Mouse (Mus musculus): ENCODE data around the gene Rnf10. TPM values are rescaled to one million over a fixed set of nuclear protein-coding genes. Genes with fewer than 3 reads are reported as not detected.
A peak's percentile ranks its signal among the peaks of the same experiment; 100 is the strongest.
"Not testable (repeated sequence)": the region's sequence is repeated elsewhere in the genome, so short reads cannot be mapped to it uniquely, and the experiment has no call there.

The Rnf10 gene
- polyA plus RNA-seq (2016; fragmentation: Nextera tagmentation; extraction: Ambion mirVana) = 152 and 175 TPM in 2 replicates

- Histone ChIP-seq H3K36me3 (peaks cover 13% of the 10 kb centered on the region; the same call in 1 of the 2 replicates), H3K4me3 (peak within 1 kb of the TSS; percentile 95), H3K9me3 (replicated peaks) (0 out of 2 replicates have a peak, but pooled peaks cover 3% of the 10 kb centered on the region), H3K4me1 (replicated peaks) (peaks cover 43% of the 10 kb centered on the region), H3K27me3 (replicated peaks) (no peaks in the 10 kb centered on the region), H3K27ac (ENCODE audit: poor library complexity, severe bottlenecking) (peak within 1 kb of the TSS; percentile 80), H3K9ac (peak within 1 kb of the TSS; percentile 98), H3K4me2 (peak within 1 kb of the TSS; percentile 78)
- 13% methylated on average over 26 of the region's 26 CpGs for WGBS
- peak; percentile 89 for ATAC-seq (ENCODE audit: insufficient number of reproducible peaks, low FRiP score)
These were observed at the start of gene Rnf10 for GRCm38 (mm10) chr5:115272812-115273548. Gene Rnf10, minus strand, starts transcription at chr5:115272898.

- under 1% methylated on average over 22 of the region's 22 CpGs for whole genome bisulfite sequencing
- Histone ChIP-seq H3K4me3 (peak overlapping the region; percentile 41), H3K36me3 (no peaks in the 10 kb centered on the region), H3K9me3 (replicated peaks) (no peaks in the 10 kb centered on the region), H3K4me2 (peak overlapping the region; percentile 83), H3K9ac (peak overlapping the region; percentile 60), H3K27me3 (replicated peaks) (no peaks in the 10 kb centered on the region), H3K4me1 (replicated peaks) (peaks cover 25% of the 10 kb centered on the region), H3K27ac (ENCODE audit: poor library complexity, severe bottlenecking) (peak overlapping the region; percentile 46)
- peak; percentile 80; the same call in 1 of the 2 replicates for ATAC-seq (ENCODE audit: insufficient number of reproducible peaks, low FRiP score)
These were observed 46.6 kb upstream of the Rnf10 start for GRCm38 (mm10) chr5:115319004-115319940.

- no peaks in the 10 kb centered on the region for H3K9me3 ChIP-seq (replicated peaks)
- peak overlapping the region; percentile 73 for H3K27ac ChIP-seq (ENCODE audit: poor library complexity, severe bottlenecking)
- H3K9ac ChIP-seq = 0 out of 2 replicates have a peak overlapping the region, but pooled peaks have one; percentile 26
- H3K4me3 ChIP-seq = peak overlapping the region; percentile 3; the same call in 1 of the 2 replicates
- WGBS = 6% methylated on average over 10 of the region's 10 CpGs
- peak overlapping the region; percentile 50 for H3K4me2 ChIP-seq
- ATAC-seq (ENCODE audit: insufficient number of reproducible peaks, low FRiP score) = peak; percentile 20; the same call in 1 of the 2 replicates
- no peaks in the 10 kb centered on the region for H3K27me3 ChIP-seq (replicated peaks)
- peaks cover 37% of the 10 kb centered on the region for H3K4me1 ChIP-seq (replicated peaks)
- H3K36me3 ChIP-seq = no peaks in the 10 kb centered on the region
These were observed 45.1 kb upstream of the Rnf10 start for GRCm38 (mm10) chr5:115317645-115318328.

GRCm38 (mm10) chr5:115316968-115317644 lies 44.4 kb upstream of the Rnf10 start:
- peak overlapping the region; percentile 52 for H3K9ac ChIP-seq
- ATAC-seq (ENCODE audit: insufficient number of reproducible peaks, low FRiP score) = no peak
- peaks cover 44% of the 10 kb centered on the region for H3K4me1 ChIP-seq (replicated peaks)
- peak overlapping the region; percentile 73 for H3K27ac ChIP-seq (ENCODE audit: poor library complexity, severe bottlenecking)
- H3K4me2 ChIP-seq = peak overlapping the region; percentile 50
- no peaks in the 10 kb centered on the region for H3K9me3 ChIP-seq (replicated peaks)
- peak overlapping the region; percentile 3; the same call in 1 of the 2 replicates for H3K4me3 ChIP-seq
- 14% methylated on average over 14 of the region's 14 CpGs for WGBS
- H3K36me3 ChIP-seq = no peaks in the 10 kb centered on the region
- no peaks in the 10 kb centered on the region for H3K27me3 ChIP-seq (replicated peaks)

GRCm38 (mm10) chr5:115313668-115313943 lies 40.9 kb upstream of the Rnf10 start:
- H3K9ac ChIP-seq = no peak overlapping the region
- no peak overlapping the region; the same call in 1 of the 2 replicates for H3K27ac ChIP-seq (ENCODE audit: poor library complexity, severe bottlenecking)
- no peak overlapping the region for H3K4me2 ChIP-seq
- H3K4me3 ChIP-seq = no peak overlapping the region
- no peak for ATAC-seq (ENCODE audit: insufficient number of reproducible peaks, low FRiP score)
- no peaks in the 10 kb centered on the region for H3K36me3 ChIP-seq
- H3K4me1 ChIP-seq (replicated peaks) = peaks cover 41% of the 10 kb centered on the region
- 39% methylated on average over 5 of the region's 5 CpGs for WGBS
- no peaks in the 10 kb centered on the region for H3K9me3 ChIP-seq (replicated peaks)
- no peaks in the 10 kb centered on the region for H3K27me3 ChIP-seq (replicated peaks)

- H3K9me3 ChIP-seq (replicated peaks) = no peaks in the 10 kb centered on the region
- no peaks in the 10 kb centered on the region for H3K36me3 ChIP-seq
- no peaks in the 10 kb centered on the region for H3K27me3 ChIP-seq (replicated peaks)
- peak overlapping the region; percentile 10; the same call in 1 of the 2 replicates for H3K27ac ChIP-seq (ENCODE audit: poor library complexity, severe bottlenecking)
- no peak overlapping the region for H3K9ac ChIP-seq
- 40% methylated on average over 10 of the region's 10 CpGs for WGBS
- no peak overlapping the region for H3K4me2 ChIP-seq
- no peak overlapping the region for H3K4me3 ChIP-seq
- ATAC-seq (ENCODE audit: insufficient number of reproducible peaks, low FRiP score) = peak; percentile 85
- H3K4me1 ChIP-seq (replicated peaks) = peaks cover 35% of the 10 kb centered on the region
These were observed 40.3 kb upstream of the Rnf10 start for GRCm38 (mm10) chr5:115312816-115313667.

- peak overlapping the region; percentile 10; the same call in 1 of the 2 replicates for H3K27ac ChIP-seq (ENCODE audit: poor library complexity, severe bottlenecking)
- no peak overlapping the region for H3K4me3 ChIP-seq
- ATAC-seq (ENCODE audit: insufficient number of reproducible peaks, low FRiP score) = peak; percentile 56
- no peaks in the 10 kb centered on the region for H3K9me3 ChIP-seq (replicated peaks)
- no peak overlapping the region for H3K4me2 ChIP-seq
- peaks cover 28% of the 10 kb centered on the region for H3K4me1 ChIP-seq (replicated peaks)
- H3K36me3 ChIP-seq = no peaks in the 10 kb centered on the region
- no peak overlapping the region for H3K9ac ChIP-seq
- 60% methylated on average over 4 of the region's 4 CpGs for WGBS
- no peaks in the 10 kb centered on the region for H3K27me3 ChIP-seq (replicated peaks)
These were observed 39.7 kb upstream of the Rnf10 start for GRCm38 (mm10) chr5:115312354-115312753.

GRCm38 (mm10) chr5:115302190-115302589 lies 29.5 kb upstream of the Rnf10 start:
- peaks cover 24% of the 10 kb centered on the region for H3K4me1 ChIP-seq (replicated peaks)
- not testable (repeated sequence) for H3K9me3 ChIP-seq (replicated peaks); H3K9ac ChIP-seq; H3K4me3 ChIP-seq; H3K27me3 ChIP-seq (replicated peaks); ATAC-seq (ENCODE audit: insufficient number of reproducible peaks, low FRiP score); H3K27ac ChIP-seq (ENCODE audit: poor library complexity, severe bottlenecking)
- H3K36me3 ChIP-seq = peaks cover 21% of the 10 kb centered on the region
- H3K4me2 ChIP-seq = peak overlapping the region; percentile 85; the same call in 1 of the 2 replicates
- WGBS = 73% methylated on average over 6 of the region's 7 CpGs

GRCm38 (mm10) chr5:115301615-115302014 lies 28.9 kb upstream of the Rnf10 start:
- no peak for ATAC-seq (ENCODE audit: insufficient number of reproducible peaks, low FRiP score)
- 32% methylated on average over 13 of the region's 13 CpGs for WGBS
- peak overlapping the region; percentile 88 for H3K4me3 ChIP-seq
- no peaks in the 10 kb centered on the region for H3K9me3 ChIP-seq (replicated peaks)
- H3K27ac ChIP-seq (ENCODE audit: poor library complexity, severe bottlenecking) = peak overlapping the region; percentile 66; the same call in 1 of the 2 replicates
- H3K9ac ChIP-seq = peak overlapping the region; percentile 74
- H3K36me3 ChIP-seq = peaks cover 27% of the 10 kb centered on the region
- H3K27me3 ChIP-seq (replicated peaks) = no peaks in the 10 kb centered on the region
- H3K4me2 ChIP-seq = peak overlapping the region; percentile 85
- H3K4me1 ChIP-seq (replicated peaks) = peaks cover 27% of the 10 kb centered on the region
